Mouse (Mus musculus) kidney, postnatal 36 days (tissue): ENCODE data around the gene Myo6.
A peak's percentile ranks its signal among the peaks of the same experiment; 100 is the strongest.

Experiments used
- DNase-seq, 2 experiments: peaks; one replicate each; pipeline ENCODE4 v3.0.0; 2021 to 2022; ENCODE audit warnings: mixed read lengths in 2 of 2

Myo6 gene

DNA sequence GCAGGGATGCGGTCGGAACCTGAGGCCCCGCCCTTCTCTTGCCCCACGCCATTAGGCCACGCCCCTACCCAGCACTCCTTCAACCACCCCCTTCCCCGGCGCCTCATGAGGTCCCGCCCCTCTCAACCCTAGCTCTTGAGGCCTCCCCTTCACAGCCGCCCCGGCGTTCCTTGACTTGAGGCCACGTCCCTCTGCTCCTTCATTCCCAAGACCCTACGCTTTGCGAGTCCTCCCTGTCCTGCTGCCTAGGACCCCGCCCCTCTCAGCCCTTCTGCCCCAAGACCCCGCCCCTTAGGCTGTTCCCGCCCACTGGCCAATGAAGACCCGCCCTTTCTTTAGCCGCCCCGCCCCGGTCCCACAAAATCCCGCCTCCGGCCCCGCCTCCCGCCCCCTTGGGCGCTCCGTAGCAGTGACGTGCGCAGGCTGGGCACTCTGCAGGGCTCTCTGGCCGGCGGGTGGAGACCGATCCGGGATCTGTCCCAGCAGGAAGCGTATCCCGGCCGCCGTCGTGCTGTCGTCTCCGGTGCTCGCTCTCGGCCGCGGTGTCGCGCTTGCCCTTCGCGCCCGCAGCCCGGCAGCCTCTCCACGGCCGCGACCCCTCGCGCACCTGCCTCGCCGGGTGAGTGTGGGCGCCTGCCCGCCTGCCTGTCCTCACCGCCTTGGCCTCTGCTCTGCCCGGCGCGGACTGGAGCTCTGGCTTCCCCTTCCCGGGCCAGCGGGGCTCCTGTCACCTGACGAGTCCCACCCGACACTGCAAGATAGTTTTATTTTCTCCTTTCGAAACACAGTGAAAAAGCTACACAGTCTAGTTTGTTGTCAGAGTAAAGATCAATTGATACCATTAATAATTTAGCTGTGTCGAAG lies at the start of gene Myo6:
Gene Myo6, plus strand, starts transcription at position 421 of the 864 bp plus-strand sequence.
- peak; percentile 94 to 97 for DNase-seq

GRCm38 (mm10) chr9:80145992-80146587 lies 18.7 kb upstream of the Myo6 start:
- peak in 1 of 2 experiments; percentile 38 for DNase-seq

DNA sequence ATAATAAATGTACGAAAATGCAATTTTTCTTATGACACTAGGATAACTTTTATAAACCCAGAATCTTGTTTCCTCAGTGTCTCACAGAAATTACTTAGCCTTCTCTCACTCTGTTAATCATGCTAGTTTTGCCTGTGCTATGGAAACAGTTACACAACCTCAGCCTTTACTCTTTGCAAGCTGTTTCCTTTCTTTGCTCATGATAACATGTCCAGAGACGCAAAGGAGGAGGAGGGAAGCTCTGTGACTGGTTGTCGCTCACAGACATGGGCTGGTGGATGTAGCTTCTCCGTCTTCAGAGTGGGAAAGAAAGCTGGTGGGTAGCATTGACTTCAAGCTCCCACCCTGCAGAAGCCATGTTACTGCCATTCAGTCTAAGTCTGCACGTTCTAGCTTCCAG lies 15.2 kb upstream of the Myo6 start:
- DNase-seq, result no peak

DNA sequence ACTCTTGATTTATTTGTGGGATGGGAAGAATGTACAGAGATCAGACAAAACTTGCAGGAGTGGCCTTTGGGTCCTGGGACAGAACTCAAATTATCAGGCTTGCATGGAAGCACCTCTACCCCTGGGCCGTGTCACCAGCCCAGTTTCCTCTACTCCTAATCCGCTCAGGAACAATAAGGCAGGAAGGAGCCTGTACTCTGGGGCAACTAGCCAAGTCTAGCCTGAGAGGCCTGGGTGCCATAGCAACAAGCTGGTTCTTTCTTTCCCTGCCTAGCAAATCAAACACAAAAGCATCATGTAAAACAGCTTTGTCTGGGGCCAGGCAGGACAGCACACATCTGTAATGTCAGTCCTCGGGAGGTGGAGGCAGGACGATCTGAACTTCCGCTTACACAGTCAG lies 9.6 kb upstream of the Myo6 start:
- DNase-seq, result peak; percentile 75 to 79

DNA sequence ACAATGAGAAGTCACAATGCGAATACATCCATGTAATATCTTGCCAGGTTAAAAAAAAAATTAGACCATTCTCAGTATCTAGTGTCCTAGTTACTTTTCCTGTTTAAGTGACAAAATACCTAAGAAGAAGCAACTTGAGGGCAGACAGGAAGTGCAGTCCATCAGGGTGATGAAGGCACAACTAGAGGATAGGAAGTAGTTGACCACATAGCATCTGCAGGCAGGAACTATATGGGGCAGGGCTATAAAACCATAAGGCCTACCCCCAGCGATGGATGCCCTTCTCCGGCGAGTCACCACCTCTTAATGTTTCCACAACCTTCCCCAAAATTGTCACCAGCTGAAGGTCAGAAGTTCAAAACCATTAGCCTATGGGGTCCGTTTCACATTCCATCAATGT lies 8.1 kb upstream of the Myo6 start:
- no peak for DNase-seq

- DNase-seq, result peak; percentile 84 to 85
These were observed 6.9 kb upstream of the Myo6 start for GRCm38 (mm10) chr9:80157840-80158465.

GRCm38 (mm10) chr9:80158937-80159336 lies 5.9 kb upstream of the Myo6 start:
- peak; percentile 70 to 75 for DNase-seq

DNA sequence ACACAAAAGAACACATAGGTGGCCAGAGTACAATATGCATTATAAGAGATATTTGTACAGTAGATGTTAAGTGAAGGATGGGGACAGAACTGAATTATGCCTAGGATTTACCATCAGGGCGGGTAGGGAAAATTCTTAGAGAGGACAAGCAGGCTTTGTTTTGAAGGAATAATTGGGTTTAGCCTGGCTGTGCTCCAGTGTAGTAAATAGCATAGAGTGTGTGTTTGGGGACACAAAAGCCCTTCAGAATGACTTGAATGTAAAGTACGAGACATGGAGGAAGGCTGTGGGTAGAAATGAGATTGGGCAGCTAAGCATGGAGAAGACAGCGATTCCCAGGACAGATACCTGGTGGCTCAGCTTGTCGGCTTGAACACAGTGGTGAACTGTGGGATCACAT lies 3.4 kb upstream of the Myo6 start:
- DNase-seq, result no peak

DNA sequence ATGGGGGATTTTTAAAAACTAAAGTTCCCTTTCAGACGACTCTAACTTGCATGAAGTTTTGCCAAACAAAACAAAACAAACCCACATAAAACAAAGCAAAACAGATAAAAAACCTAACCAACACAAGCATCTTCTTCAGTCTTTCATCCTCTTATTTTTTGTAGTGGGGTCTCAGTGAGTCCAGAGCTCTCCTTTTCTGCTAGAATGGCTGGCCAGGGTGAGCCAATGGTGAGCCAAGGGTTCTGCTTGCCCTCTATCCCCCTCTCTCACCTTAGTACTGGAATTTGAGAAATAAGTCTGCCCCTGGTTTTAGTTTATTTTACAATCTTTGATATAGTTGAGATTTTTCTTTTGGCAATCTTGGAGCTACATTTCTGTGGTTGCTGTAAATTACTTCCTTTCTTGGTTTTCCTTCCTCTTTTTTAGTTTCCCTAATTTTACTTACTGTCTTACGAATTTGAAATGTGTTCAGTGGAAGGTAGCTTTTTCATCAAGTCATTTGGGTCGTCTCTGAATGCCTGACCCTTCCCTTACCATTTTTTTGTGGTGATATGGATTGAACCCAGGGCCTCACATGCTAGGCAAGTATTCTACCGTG lies 1.6 kb upstream of the Myo6 start:
- no peak for DNase-seq

DNA sequence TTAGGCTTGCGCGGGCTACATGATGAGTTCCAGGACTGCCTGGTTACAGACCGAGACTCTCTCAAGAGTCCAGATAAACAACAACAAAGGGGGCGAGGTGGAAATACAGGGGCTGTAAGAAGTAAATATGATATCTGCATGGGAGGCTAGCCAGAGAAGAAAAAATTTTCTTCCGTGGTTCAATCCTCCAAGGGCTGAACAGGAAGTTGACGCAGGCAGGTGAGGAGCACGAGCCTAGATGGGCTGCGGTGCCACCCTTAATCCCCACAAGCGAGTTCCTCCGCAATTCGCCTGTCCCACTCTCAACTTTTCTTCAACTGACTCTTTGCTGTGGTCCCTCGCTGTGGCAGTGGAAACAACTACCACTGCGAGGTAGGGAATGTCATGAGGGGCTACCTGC lies 640 bp upstream of the Myo6 start:
- DNase-seq, result no peak

- peak; percentile 71 to 85 for DNase-seq
These were observed 859 bp downstream of the Myo6 start for GRCm38 (mm10) chr9:80165690-80166089.

DNA sequence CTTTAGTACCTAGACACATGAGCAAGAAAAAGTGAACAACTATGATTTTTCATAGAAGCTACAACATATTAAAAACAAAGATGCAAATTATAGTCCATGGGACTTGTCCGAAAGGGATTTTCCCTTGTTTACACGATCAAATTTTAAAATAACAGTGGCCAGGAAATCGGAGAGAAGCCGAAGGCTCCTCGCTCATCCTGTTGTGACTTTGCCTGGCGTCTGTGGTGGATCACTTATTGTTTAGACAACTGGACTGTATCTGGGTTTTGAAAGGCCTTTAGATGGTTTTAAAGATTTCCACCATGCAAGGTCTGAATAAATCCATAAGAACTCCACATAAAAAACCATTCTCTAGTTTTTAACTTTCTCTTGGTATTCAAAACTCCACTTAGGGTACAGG lies 1.6 kb downstream of the Myo6 start:
- DNase-seq, result peak in 1 of 2 experiments; percentile 28

- peak; percentile 47 to 76 for DNase-seq
These were observed 2.3 kb downstream of the Myo6 start for GRCm38 (mm10) chr9:80167089-80167488.

GRCm38 (mm10) chr9:80169551-80169950 lies 4.7 kb downstream of the Myo6 start:
- DNase-seq, result no peak

DNA sequence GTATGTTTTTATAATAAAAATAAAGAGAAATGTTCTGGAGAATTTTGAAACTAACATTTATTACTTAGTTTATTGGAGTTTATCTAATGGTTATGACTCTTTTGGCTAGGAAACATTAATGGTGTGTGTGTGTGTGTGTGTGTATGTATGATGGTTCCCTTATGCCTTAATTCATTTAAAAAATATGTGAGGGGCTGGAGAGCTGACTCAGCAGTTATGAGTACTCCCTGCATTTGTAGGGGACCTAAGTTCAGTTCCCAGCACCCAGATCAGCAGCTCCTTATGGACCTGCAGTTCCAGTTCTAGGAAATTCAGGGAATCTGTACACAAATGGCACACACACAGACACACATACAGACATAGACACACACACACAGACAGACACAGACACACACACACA lies 6.4 kb downstream of the Myo6 start:
- DNase-seq, result no peak

DNA sequence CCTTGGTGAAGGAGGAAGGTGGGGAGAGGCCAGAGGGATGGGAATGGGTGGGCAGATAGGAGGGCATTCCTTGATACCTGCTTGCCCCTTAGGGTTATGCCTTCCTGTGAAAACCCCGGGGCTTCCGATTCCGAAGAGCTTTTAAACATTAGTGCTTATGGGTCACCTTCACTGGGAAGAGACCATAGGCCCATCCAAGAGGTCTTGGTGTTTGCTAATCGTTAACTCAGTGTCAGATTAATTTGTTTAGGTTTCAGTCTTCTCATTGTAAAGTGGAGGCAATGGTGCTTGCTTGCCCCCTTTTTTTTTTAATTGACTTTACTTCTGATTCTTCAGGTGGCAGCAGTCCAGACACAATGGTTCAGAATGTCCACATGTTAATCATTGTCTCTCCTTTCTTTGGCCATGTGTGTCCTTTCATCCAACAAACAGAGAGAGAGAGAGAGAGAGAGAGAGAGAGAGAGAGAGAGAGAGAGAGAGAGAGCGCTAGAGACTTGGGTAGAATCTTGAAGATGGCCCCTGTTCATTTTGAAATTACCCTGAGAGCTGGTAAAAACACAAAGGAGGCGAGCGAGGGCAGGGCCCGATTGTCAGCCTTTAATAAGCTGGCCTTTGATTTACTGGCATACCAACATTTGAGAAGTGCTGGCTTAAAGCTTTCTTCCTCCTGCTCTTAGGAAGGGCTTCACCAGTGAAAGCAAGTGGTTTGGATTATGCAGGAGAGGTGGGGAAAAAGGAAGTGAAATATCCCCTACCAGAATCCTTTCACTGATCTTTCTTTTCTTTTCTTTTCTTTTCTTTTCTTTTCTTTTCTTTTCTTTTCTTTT lies 7.8 kb downstream of the Myo6 start:
- peak; percentile 40 to 51 for DNase-seq

DNA sequence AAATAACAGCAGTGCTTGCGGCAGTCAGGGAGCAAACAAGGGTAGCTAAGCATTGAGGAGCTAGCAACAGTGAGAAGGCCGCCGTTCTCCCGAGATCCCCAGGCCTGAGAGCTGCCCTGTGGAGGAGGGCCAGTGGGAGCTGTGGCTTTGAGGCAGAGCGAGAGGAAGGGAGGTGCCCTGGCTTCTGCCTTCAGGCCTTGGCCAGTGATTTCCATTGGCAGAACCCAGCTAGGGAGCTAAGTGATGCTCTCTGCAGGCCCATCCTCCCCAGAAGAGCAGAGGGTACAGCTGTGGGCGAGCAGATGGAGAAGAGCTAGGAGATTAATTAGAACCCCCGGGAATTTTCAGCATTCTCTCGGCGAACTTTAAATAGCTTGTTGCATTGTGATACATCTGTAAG lies 8.8 kb downstream of the Myo6 start:
- DNase-seq, result peak; percentile 46 to 56

DNA sequence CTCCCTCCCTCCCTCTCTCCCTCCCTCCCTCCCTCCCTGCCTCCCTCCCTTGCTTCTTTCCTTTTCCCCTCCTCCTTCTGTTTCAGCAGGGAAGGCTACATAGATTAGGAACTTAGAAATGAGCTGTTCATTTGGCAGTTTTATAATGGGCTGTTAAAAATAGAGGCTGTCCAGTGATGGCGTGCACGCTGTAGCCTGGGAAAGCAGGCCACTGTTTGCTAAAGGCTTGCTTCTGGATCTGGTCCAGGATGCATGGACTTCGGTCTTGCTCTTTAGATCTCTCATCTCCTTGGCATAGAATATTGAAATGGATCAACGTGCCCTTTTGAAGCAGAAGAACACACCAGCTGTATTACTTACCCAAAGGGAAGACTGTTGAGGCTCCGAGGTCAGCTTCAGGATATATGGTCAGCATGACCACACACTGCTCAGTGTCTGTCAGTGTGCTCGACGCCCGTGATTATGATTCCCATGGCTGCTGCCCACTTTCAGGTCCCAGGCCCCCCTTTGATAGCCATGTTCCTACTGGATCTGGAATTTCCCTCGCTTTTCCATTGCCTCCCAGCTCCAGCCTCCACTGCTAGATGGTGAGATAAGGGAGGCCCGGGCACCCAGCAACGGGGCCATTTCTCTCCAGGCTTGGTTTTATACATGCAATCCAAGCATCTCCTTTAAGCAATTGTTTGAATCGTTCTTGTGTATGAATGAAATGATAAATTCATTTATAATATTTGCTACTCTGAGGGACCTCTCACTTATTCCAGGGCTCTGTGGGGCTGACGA lies 12.1 kb downstream of the Myo6 start:
- peak; percentile 77 to 83 for DNase-seq

- DNase-seq, result peak in 1 of 2 experiments; percentile 29
These were observed 13.8 kb downstream of the Myo6 start for GRCm38 (mm10) chr9:80178670-80179069.

DNA sequence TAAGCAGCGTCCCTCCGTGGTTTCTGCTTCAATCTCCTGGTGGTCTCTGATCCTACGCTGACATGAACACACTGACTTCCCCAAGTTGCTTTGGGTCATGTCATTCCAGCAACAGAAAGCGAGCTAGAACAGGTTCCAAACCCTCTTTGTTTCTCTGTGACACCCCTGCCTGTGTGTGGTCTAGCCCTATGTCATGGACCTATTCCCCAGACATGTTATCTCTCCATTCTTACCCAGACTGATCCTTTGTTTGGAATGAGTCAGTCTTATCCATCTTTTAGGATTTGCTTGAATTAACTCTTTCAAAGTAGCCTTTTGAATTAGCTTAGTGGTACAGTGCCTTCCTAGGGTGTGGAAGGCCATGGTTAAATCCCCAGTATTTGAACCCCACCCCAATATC lies 14.9 kb downstream of the Myo6 start:
- peak in 1 of 2 experiments; percentile 1 for DNase-seq

GRCm38 (mm10) chr9:80180771-80181170 lies 15.9 kb downstream of the Myo6 start:
- peak; percentile 47 to 52 for DNase-seq

DNA sequence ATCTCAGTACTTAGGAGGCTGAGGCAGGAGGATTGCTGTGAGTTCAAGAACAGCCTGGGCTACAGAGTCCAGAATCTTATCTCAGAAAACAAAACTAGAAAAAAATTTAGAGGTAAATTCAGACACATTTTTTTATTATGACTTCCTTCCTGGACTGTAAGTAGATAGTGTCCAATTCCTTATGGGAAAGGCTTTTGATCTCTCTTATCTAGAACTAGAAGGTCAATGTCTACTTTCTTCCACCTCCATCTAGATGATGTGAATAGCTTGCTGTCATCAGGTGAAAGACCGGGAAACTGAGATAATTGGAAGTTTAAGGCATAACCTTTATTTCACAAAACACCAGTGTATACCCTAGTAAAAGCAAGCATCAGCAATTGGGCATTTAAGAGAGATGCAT lies 16.9 kb downstream of the Myo6 start:
- DNase-seq, result no peak
